Mouse (Mus musculus): ENCODE measurements around the gene Zfp788. TPM values are rescaled to one million over a fixed set of nuclear protein-coding genes. Genes with fewer than 3 reads are reported as not detected.

Zfp788 gene
- 1 to 10 TPM; 3.1 to 5.5 TPM for total RNA-seq (2023)

GRCm38 (mm10) chr7:41632409-41633220 lies at the start of gene Zfp788:
Gene Zfp788 (plus strand): TSS chr7:41633203.

GRCm38 (mm10) chr7:41599034-41599813 lies 33.8 kb upstream of the Zfp788 start, which contains the start of gene 2610021A01Rik:
Gene 2610021A01Rik (plus strand): TSS chr7:41599230.

Other genes with a start within 250 kb of the Zfp788 start
- 1 to 10 TPM; 4.8 to 7.0 TPM for gene AI987944, start 239.8 kb upstream of the Zfp788 start, total RNA-seq (2023)
- gene Vmn2r57, start 184.5 kb upstream of the Zfp788 start, total RNA-seq (2023): not detected
- under 1 TPM in 1 of 2 experiments, not detected in 1; 0.09 TPM for gene Gm20449, start 133.8 kb upstream of the Zfp788 start, total RNA-seq (2023)
- gene AW146154, start 133.3 kb upstream of the Zfp788 start, total RNA-seq (2023): 1 to 10 TPM; 3.9 to 5.5 TPM
- not detected for gene Gm6871, start 59.5 kb upstream of the Zfp788 start, total RNA-seq (2023)
- gene 2610021A01Rik, start 34.0 kb upstream of the Zfp788 start, total RNA-seq (2023): 1 to 10 TPM; 6.2 to 7.0 TPM
- gene Vmn2r58, start 239.5 kb downstream of the Zfp788 start, total RNA-seq (2023): not detected